ENCODE assay signal across 12 mouse cellular contexts in the genomic region with DNA sequence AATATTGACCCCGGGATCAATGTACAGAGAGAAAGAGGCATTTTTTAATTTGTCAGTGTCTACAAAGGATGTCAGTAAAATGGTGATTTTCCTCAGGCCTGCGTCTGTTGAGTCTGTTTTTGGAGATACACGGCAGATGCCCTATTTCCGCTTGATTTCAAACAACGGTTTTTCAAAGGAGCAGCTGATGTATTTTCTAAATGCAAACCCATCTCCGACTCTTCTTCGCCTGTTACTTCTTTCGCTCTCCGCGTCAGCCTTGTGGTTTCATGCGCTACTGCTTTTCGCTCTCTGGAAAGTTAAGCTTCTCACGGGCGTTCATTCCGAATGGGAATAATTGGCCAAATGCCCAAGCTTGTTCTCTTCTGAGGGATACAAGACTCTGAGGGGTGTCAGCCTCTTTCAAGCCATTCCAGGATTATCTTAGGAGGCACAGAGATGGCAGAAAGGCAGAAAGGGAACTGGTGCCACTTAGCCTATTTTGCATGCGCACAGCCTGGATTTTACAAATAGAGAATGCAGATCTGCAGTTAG. TPM values are rescaled to one million over a fixed set of nuclear protein-coding genes. Genes with fewer than 3 reads are reported as not detected.
DNase-seq lines count a peak whose midpoint lies in the region; ATAC-seq and TF ChIP-seq lines count a peak whose summit lies in the region.
"Had no signal": no experiment of that assay in that cellular context is flagged by ENCODE, and none has a peak within 500 bp of the region (broad histone marks: within the 10 kb centered on the region; RNA-seq: fewer than 3 reads in every experiment).

No protein-coding gene starts in this region.

- peak; percentile 55 to 71 for DNase-seq in cerebellum, postnatal 10 days
- DNase-seq in cerebellum, adult 8-10 months = no peak
- DNase-seq in limb, embryonic 10.5 days (ENCODE audit: low spot score) = no peak
- peak; percentile 73 for DNase-seq in midbrain, postnatal 0 days (ENCODE audit: low spot score)
- DNase-seq in kidney, adult 8-10 months = no peak
- no peak for DNase-seq in heart, adult 2 months
- DNase-seq: cerebellum, adult 2 months; kidney, postnatal 36 days had no signal

- intact Hi-C loops in heart, adult 2 months (cut with DNase I) = no loop called here

- no peak for ATAC-seq in limb, embryonic 13.5 days (ENCODE audit: low FRiP score, low read depth)
- ATAC-seq in forebrain, embryonic 16.5 days = peak; percentile 77
- ATAC-seq in midbrain, postnatal 0 days (ENCODE audit: low FRiP score) = no peak
- ATAC-seq: lung, postnatal 0 days had no signal

- H3K27me3 ChIP-seq in limb, embryonic 13.5 days = no peaks in the 10 kb centered on the region
- H3K27me3 ChIP-seq in limb, embryonic 10.5 days (ENCODE audit: low read depth, poor library complexity, severe bottlenecking) = no peaks in the 10 kb centered on the region
- no peaks in the 10 kb centered on the region for H3K27me3 ChIP-seq in forebrain, embryonic 16.5 days (replicated peaks; ENCODE audit: control insufficient read depth, insufficient read depth, low read length)
- H3K27me3 ChIP-seq in midbrain, postnatal 0 days (ENCODE audit: insufficient read depth, low read length) = no peaks in the 10 kb centered on the region
- H3K27me3 ChIP-seq in heart, adult 2 months (ENCODE audit: control insufficient read depth, insufficient read depth, low read length) = no peaks in the 10 kb centered on the region

- 76% methylated on average over 16 of the region's 16 CpGs for WGBS in limb, embryonic 13.5 days
- 88% methylated on average over 16 of the region's 16 CpGs for WGBS in limb, embryonic 10.5 days
- WGBS in forebrain, embryonic 16.5 days = 35% methylated on average over 16 of the region's 16 CpGs
- 35% methylated on average over 16 of the region's 16 CpGs for WGBS in midbrain, postnatal 0 days
- 83% methylated on average over 16 of the region's 16 CpGs for WGBS in heart, adult 2 months

- H3K9me3 ChIP-seq in limb, embryonic 13.5 days = no peaks in the 10 kb centered on the region
- no peaks in the 10 kb centered on the region for H3K9me3 ChIP-seq in limb, embryonic 10.5 days (replicated peaks)
- no peaks in the 10 kb centered on the region for H3K9me3 ChIP-seq in forebrain, embryonic 16.5 days (ENCODE audit: control insufficient read depth, low read length)
- H3K9me3 ChIP-seq in midbrain, postnatal 0 days (ENCODE audit: low read length) = no peaks in the 10 kb centered on the region
- H3K9me3 ChIP-seq: G1E had no signal

- 0 out of 2 replicates have a peak overlapping the region, but pooled peaks have one; percentile 3 for H3K27ac ChIP-seq in limb, embryonic 13.5 days
- H3K27ac ChIP-seq in limb, embryonic 10.5 days = no peak overlapping the region
- H3K27ac ChIP-seq in forebrain, embryonic 16.5 days (ENCODE audit: low read length) = 0 out of 2 replicates have a peak overlapping the region, but pooled peaks have one; percentile 12
- H3K27ac ChIP-seq in midbrain, postnatal 0 days (ENCODE audit: low read depth, low read length) = no peak overlapping the region
- H3K27ac ChIP-seq in heart, adult 2 months = no peak overlapping the region

- no peak overlapping the region for H3K9ac ChIP-seq in limb, embryonic 13.5 days
- no peak overlapping the region for H3K9ac ChIP-seq in forebrain, embryonic 16.5 days (replicated peaks; ENCODE audit: low read depth, low read length)
- no peak overlapping the region for H3K9ac ChIP-seq in midbrain, postnatal 0 days (replicated peaks; ENCODE audit: low read length, poor library complexity, severe bottlenecking)
- no peak overlapping the region for H3K9ac ChIP-seq in heart, adult 2 months (ENCODE audit: low read depth, low read length)

- no peak overlapping the region for H3K4me3 ChIP-seq in limb, embryonic 13.5 days
- no peak overlapping the region for H3K4me3 ChIP-seq in limb, embryonic 10.5 days
- H3K4me3 ChIP-seq in forebrain, embryonic 16.5 days (replicated peaks; ENCODE audit: low read length) = no peak overlapping the region
- H3K4me3 ChIP-seq in midbrain, postnatal 0 days (ENCODE audit: low read depth, low read length) = no peak overlapping the region
- H3K4me3 ChIP-seq in heart, adult 2 months = no peak overlapping the region

- TF ChIP-seq POLR2A in heart, adult 2 months (IDR thresholded peaks at IDR 0.05; ENCODE audit: insufficient read depth, low read depth, low read length) = no peak

- H3K36me3 ChIP-seq in limb, embryonic 13.5 days = no peaks in the 10 kb centered on the region
- no peaks in the 10 kb centered on the region for H3K36me3 ChIP-seq in limb, embryonic 10.5 days
- no peaks in the 10 kb centered on the region for H3K36me3 ChIP-seq in forebrain, embryonic 16.5 days (ENCODE audit: control insufficient read depth, insufficient read depth)
- no peaks in the 10 kb centered on the region for H3K36me3 ChIP-seq in midbrain, postnatal 0 days (ENCODE audit: insufficient read depth, low read length)
- H3K36me3 ChIP-seq in heart, adult 2 months (ENCODE audit: control insufficient read depth, insufficient read depth, low read length) = no peaks in the 10 kb centered on the region
- H3K36me3 ChIP-seq: G1E had no signal

- no peaks in the 10 kb centered on the region for H3K4me1 ChIP-seq in limb, embryonic 13.5 days
- H3K4me1 ChIP-seq in limb, embryonic 10.5 days = peaks cover 8% of the 10 kb centered on the region; the same call in 1 of the 2 replicates
- peaks cover 12% of the 10 kb centered on the region for H3K4me1 ChIP-seq in forebrain, embryonic 16.5 days (replicated peaks; ENCODE audit: control insufficient read depth, insufficient read depth, low read length)
- H3K4me1 ChIP-seq in midbrain, postnatal 0 days (ENCODE audit: insufficient read depth, low read length) = no peaks in the 10 kb centered on the region
- H3K4me1 ChIP-seq in heart, adult 2 months (ENCODE audit: control insufficient read depth, insufficient read depth, low read length) = no peaks in the 10 kb centered on the region

- TF ChIP-seq CTCF in midbrain, postnatal 0 days (IDR thresholded peaks at IDR 0.05) = no peak
- no peak for TF ChIP-seq CTCF in heart, adult 2 months (IDR thresholded peaks at IDR 0.05)

- no peak overlapping the region for H3K4me2 ChIP-seq in limb, embryonic 13.5 days (replicated peaks)
- H3K4me2 ChIP-seq in forebrain, embryonic 16.5 days (ENCODE audit: low read length) = peak overlapping the region; percentile 31
- peak overlapping the region; percentile 21; the same call in 1 of the 2 replicates for H3K4me2 ChIP-seq in midbrain, postnatal 0 days (ENCODE audit: low read depth, low read length, poor library complexity, severe bottlenecking)

- TF ChIP-seq EP300 in heart, adult 2 months (IDR thresholded peaks at IDR 0.05; ENCODE audit: insufficient read depth, low read depth, low read length) = no peak

- H3K79me2 ChIP-seq in heart, adult 2 months (replicated peaks; ENCODE audit: control insufficient read depth, insufficient read depth, low read length) = no peaks in the 10 kb centered on the region

RNA-seq across cellular contexts. Expression of a gene that starts 36.6 kb away (rescaled TPM):
- 61.3 and 64.7 TPM in 2 replicates for polyA plus RNA-seq in limb, embryonic 13.5 days (2015; fragmentation: Nextera tagmentation; extraction: Ambion mirVana)
- polyA plus RNA-seq in limb, embryonic 10.5 days (2016; fragmentation: Nextera tagmentation; extraction: Ambion mirVana) = 7.1 and 16.4 TPM in 2 replicates
- polyA plus RNA-seq in forebrain, embryonic 16.5 days (2015; fragmentation: Nextera tagmentation; extraction: Ambion mirVana) = 2.3 and 4.3 TPM in 2 replicates
- total RNA-seq in midbrain, postnatal 0 days (2014; rRNA removed) = 2.3 and 3.0 TPM in 2 replicates
- polyA plus RNA-seq in midbrain, postnatal 0 days (2015; fragmentation: Nextera tagmentation; extraction: Ambion mirVana) = 0.89 and 1.0 TPM in 2 replicates
- 10 to 100 TPM; 39.9 to 40.4 TPM for total RNA-seq in heart, adult 2 months (2021)
- 17.2 and 27.9 TPM in 2 replicates for polyA plus RNA-seq in heart, adult 2 months (2012; rRNA removed)
- polyA plus RNA-seq: G1E had no signal

Comparison
In these comparisons a context has a peak if more than half of its experiments do, and no peak if none do; other contexts are left out.
1. DNase-seq: peak in cerebellum, postnatal 10 days (2 of 2) and midbrain, postnatal 0 days (single experiment); none in cerebellum, adult 8-10 months (single experiment), limb, embryonic 10.5 days (single experiment), kidney, adult 8-10 months (0 of 2) and heart, adult 2 months (0 of 2).
2. H3K27ac ChIP-seq: peak in limb, embryonic 13.5 days (single experiment) and forebrain, embryonic 16.5 days (single experiment); none in limb, embryonic 10.5 days (single experiment), midbrain, postnatal 0 days (single experiment) and heart, adult 2 months (single experiment).